Mouse (Mus musculus): ENCODE data around the gene Tnpo3. TPM values are rescaled to one million over a fixed set of nuclear protein-coding genes. Genes with fewer than 3 reads are reported as not detected.

The Tnpo3 gene
- polyA plus RNA-seq, 1 experiment from 2014 or later = 99.3 TPM

DNA sequence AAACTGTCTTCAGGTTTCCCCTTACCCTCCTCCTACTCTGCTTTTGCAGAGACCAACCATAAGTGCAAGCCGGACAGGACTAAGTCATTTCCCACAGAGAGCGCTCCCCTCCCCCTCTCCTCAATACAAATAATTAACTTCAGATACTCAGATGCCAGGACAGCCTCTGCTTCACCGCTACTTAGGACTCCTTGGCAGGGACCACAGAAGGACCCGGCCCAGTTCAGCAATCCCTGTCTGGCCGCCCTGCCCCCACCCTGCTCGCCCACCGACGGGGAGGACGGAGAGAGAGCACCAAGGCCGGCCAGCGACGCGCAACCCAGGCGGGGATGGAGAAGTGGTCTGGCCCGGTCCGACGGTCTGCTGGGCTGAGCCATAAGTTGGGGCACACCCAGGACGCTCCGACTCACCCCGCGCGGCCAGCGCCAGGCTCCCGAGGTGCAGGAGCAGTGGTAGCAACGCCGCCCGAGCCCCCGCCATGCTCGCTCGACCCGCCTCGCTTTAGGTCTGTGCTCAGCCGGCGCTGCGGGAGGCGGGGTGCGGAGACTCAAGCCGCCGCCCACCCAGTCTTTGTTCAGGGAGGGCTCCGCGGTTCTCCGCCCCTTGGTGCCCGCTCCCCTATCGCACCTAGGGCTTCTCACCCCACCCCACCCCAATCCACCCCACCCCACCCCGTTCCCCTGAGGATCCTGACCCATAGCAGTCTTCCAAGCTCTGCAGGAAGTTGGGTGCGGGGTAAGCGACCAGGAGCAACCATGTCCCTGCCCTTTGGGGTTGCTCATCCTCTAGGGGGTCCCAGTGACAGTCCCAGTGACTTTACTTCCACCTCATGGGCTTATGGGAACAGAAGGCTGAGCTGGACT, 102.0 kb downstream of the Tnpo3 start, which contains the start of gene Kcp:
Kcp (minus strand) TSS at position 506 of the 863 bp plus-strand sequence.
- peak within 1 kb of the TSS; percentile 62 for H3K4me3 ChIP-seq (ENCODE audit: low read depth, low read length)
- ATAC-seq (ENCODE audit: insufficient read depth) (peak; percentile 81), DNase-seq (peak; percentile 72)
- H3K36me3 ChIP-seq (ENCODE audit: insufficient read depth) = peaks cover 3% of the 10 kb centered on the region; the same call in 1 of the 2 replicates
- no peaks in the 10 kb centered on the region for H3K9me3 ChIP-seq (ENCODE audit: low read depth, low read length)
- no peak within 1 kb of the TSS for H3K27ac ChIP-seq (ENCODE audit: low read depth)
- no peak for TF ChIP-seq CTCF (IDR thresholded peaks at IDR 0.05; ENCODE audit: low read depth)
- under 1% methylated on average over 41 of the region's 47 CpGs for WGBS
- peak within 1 kb of the TSS; percentile 66 for H3K4me2 ChIP-seq
- peak within 1 kb of the TSS; percentile 59 for H3K9ac ChIP-seq
- no peaks in the 10 kb centered on the region; the same call in 1 of the 2 replicates for H3K4me1 ChIP-seq (ENCODE audit: insufficient read depth)
- H3K27me3 ChIP-seq (ENCODE audit: insufficient read depth, low read length) = no peaks in the 10 kb centered on the region

DNA sequence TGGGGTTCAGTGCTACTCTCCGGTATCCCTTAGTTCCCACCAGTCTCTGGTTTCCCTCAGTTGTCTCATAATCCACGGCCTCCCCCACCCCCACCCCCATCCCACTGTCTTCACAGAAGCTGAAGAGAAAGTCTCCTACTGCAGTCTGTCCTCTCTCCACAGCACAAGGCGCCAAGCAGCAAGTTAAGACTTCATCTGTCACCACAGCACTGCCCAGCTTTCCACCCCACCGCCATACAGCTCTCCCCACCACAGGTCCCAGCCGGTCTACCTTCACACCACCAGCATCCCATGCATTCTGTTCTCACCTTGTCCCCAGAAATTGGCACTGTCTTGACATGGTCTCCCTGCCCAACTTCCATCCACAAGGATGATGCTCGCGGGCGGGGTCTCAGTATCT, 102.9 kb downstream of the Tnpo3 start:
- Histone ChIP-seq H3K27me3 (ENCODE audit: insufficient read depth, low read length) (no peaks in the 10 kb centered on the region), H3K9ac (peak overlapping the region; percentile 59), H3K4me3 (ENCODE audit: low read depth, low read length) (peak overlapping the region; percentile 62), H3K27ac (ENCODE audit: low read depth) (no peak overlapping the region), H3K36me3 (ENCODE audit: insufficient read depth) (peaks cover 3% of the 10 kb centered on the region; the same call in 1 of the 2 replicates), H3K4me2 (peak overlapping the region; percentile 66), H3K4me1 (ENCODE audit: insufficient read depth) (no peaks in the 10 kb centered on the region; the same call in 1 of the 2 replicates), H3K9me3 (ENCODE audit: low read depth, low read length) (no peaks in the 10 kb centered on the region)
- 20% methylated on average over 8 of the region's 8 CpGs for WGBS
- peak; percentile 5; the same call in 1 of the 2 replicates for ATAC-seq (ENCODE audit: insufficient read depth)
- DNase-seq = no peak
- TF ChIP-seq CTCF (IDR thresholded peaks at IDR 0.05; ENCODE audit: low read depth) = no peak

DNA sequence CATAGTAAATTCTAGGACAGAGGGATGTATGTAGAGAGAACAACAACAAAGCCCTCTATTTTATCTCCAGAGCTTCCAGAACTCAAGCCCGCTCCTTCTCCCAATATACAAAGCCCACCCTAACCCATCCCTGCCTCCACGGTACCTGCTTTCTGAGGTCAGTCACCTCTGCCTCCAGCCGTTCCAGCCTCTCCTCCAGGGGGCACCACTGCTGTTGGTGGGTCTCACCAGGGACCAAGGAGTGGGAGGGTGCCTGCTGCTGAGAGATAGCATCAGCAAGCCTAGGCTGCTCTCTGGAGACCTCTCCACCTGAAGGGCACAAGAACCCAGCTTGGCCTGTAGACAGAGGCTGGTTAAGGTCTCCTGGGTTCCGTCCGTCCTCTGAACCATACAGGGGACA, 104.2 kb downstream of the Tnpo3 start:
- Histone ChIP-seq H3K27me3 (ENCODE audit: insufficient read depth, low read length) (no peaks in the 10 kb centered on the region), H3K9ac (no peak overlapping the region), H3K4me1 (ENCODE audit: insufficient read depth) (no peaks in the 10 kb centered on the region; the same call in 1 of the 2 replicates), H3K36me3 (ENCODE audit: insufficient read depth) (peaks cover 3% of the 10 kb centered on the region; the same call in 1 of the 2 replicates), H3K4me3 (ENCODE audit: low read depth, low read length) (no peak overlapping the region), H3K9me3 (ENCODE audit: low read depth, low read length) (no peaks in the 10 kb centered on the region), H3K27ac (ENCODE audit: low read depth) (no peak overlapping the region), H3K4me2 (no peak overlapping the region)
- TF ChIP-seq CTCF (IDR thresholded peaks at IDR 0.05; ENCODE audit: low read depth) = 0 out of 2 replicates have a peak, but pooled peaks have one; percentile 11
- no peak for DNase-seq
- no peak for ATAC-seq (ENCODE audit: insufficient read depth)
- 82% methylated on average over 5 of the region's 5 CpGs for WGBS

GRCm38 (mm10) chr6:29501599-29501998, 108.1 kb downstream of the Tnpo3 start:
- Histone ChIP-seq H3K36me3 (ENCODE audit: insufficient read depth) (peaks cover 11% of the 10 kb centered on the region; the same call in 1 of the 2 replicates), H3K4me3 (ENCODE audit: low read depth, low read length) (no peak overlapping the region), H3K27ac (ENCODE audit: low read depth) (no peak overlapping the region), H3K9ac (no peak overlapping the region), H3K4me1 (ENCODE audit: insufficient read depth) (no peaks in the 10 kb centered on the region), H3K27me3 (ENCODE audit: insufficient read depth, low read length) (0 out of 2 replicates have a peak, but pooled peaks cover 2% of the 10 kb centered on the region), H3K4me2 (no peak overlapping the region), H3K9me3 (ENCODE audit: low read depth, low read length) (no peaks in the 10 kb centered on the region)
- WGBS = 74% methylated on average over 1 of the region's 1 CpGs
- ATAC-seq (ENCODE audit: insufficient read depth) (no peak), DNase-seq (no peak)
- peak; percentile 30; the same call in 1 of the 2 replicates for TF ChIP-seq CTCF (IDR thresholded peaks at IDR 0.05; ENCODE audit: low read depth)

GRCm38 (mm10) chr6:29500810-29501209, 108.9 kb downstream of the Tnpo3 start:
- TF ChIP-seq CTCF (IDR thresholded peaks at IDR 0.05; ENCODE audit: low read depth) = no peak
- H3K9me3 ChIP-seq (ENCODE audit: low read depth, low read length) = no peaks in the 10 kb centered on the region
- H3K36me3 ChIP-seq (ENCODE audit: insufficient read depth) = peaks cover 11% of the 10 kb centered on the region; the same call in 1 of the 2 replicates
- 89% methylated on average over 6 of the region's 6 CpGs for WGBS
- ATAC-seq (ENCODE audit: insufficient read depth) (no peak), DNase-seq (no peak)
- no peak overlapping the region for H3K4me2 ChIP-seq
- H3K4me1 ChIP-seq (ENCODE audit: insufficient read depth) = no peaks in the 10 kb centered on the region
- no peak overlapping the region for H3K9ac ChIP-seq
- H3K27ac ChIP-seq (ENCODE audit: low read depth) = no peak overlapping the region
- H3K27me3 ChIP-seq (ENCODE audit: insufficient read depth, low read length) = peaks cover 8% of the 10 kb centered on the region; the same call in 1 of the 2 replicates
- no peak overlapping the region for H3K4me3 ChIP-seq (ENCODE audit: low read depth, low read length)

- peaks cover 8% of the 10 kb centered on the region; the same call in 1 of the 2 replicates for H3K27me3 ChIP-seq (ENCODE audit: insufficient read depth, low read length)
- H3K27ac ChIP-seq (ENCODE audit: low read depth) = no peak overlapping the region
- 86% methylated on average over 7 of the region's 7 CpGs for WGBS
- H3K4me2 ChIP-seq = no peak overlapping the region
- DNase-seq = no peak
- H3K9ac ChIP-seq = no peak overlapping the region
- H3K4me3 ChIP-seq (ENCODE audit: low read depth, low read length) = no peak overlapping the region
- H3K4me1 ChIP-seq (ENCODE audit: insufficient read depth) = no peaks in the 10 kb centered on the region
- H3K9me3 ChIP-seq (ENCODE audit: low read depth, low read length) = no peaks in the 10 kb centered on the region
- no peak for ATAC-seq (ENCODE audit: insufficient read depth)
- H3K36me3 ChIP-seq (ENCODE audit: insufficient read depth) = peaks cover 11% of the 10 kb centered on the region; the same call in 1 of the 2 replicates
- no peak for TF ChIP-seq CTCF (IDR thresholded peaks at IDR 0.05; ENCODE audit: low read depth)
Observed at GRCm38 (mm10) chr6:29500177-29500576, 109.5 kb downstream of the Tnpo3 start.

- Histone ChIP-seq H3K4me3 (ENCODE audit: low read depth, low read length) (no peak overlapping the region), H3K27me3 (ENCODE audit: insufficient read depth, low read length) (peaks cover 8% of the 10 kb centered on the region; the same call in 1 of the 2 replicates), H3K27ac (ENCODE audit: low read depth) (no peak overlapping the region), H3K9ac (no peak overlapping the region), H3K4me1 (ENCODE audit: insufficient read depth) (no peaks in the 10 kb centered on the region), H3K9me3 (ENCODE audit: low read depth, low read length) (no peaks in the 10 kb centered on the region), H3K4me2 (no peak overlapping the region), H3K36me3 (ENCODE audit: insufficient read depth) (peaks cover 8% of the 10 kb centered on the region; the same call in 1 of the 2 replicates)
- WGBS = 18% methylated on average over 2 of the region's 2 CpGs
- ATAC-seq (ENCODE audit: insufficient read depth) (no peak), DNase-seq (no peak)
- no peak for TF ChIP-seq CTCF (IDR thresholded peaks at IDR 0.05; ENCODE audit: low read depth)
Observed at GRCm38 (mm10) chr6:29497791-29498190, 111.9 kb downstream of the Tnpo3 start.
